In genomic region chr15:83252060-83252459, GRCm38 (mm10) we compare ENCODE assay signal across 8 mouse cellular contexts. TPM values are rescaled to one million over a fixed set of nuclear protein-coding genes. Genes with fewer than 3 reads are reported as not detected.
A peak's percentile ranks its signal among the peaks of the same experiment; 100 is the strongest.
DNase-seq lines count a peak whose midpoint lies in the region; ATAC-seq and TF ChIP-seq lines count a peak whose summit lies in the region.
"Had no signal": no experiment of that assay in that cellular context is flagged by ENCODE, and none has a peak within 500 bp of the region (broad histone marks: within the 10 kb centered on the region; RNA-seq: fewer than 3 reads in every experiment).

No protein-coding gene starts in this region.

- no peak for TF ChIP-seq CTCF in E14TG2a.4 (conservative IDR thresholded peaks at IDR 0.05; ENCODE audit: low read length)

- no peak overlapping the region for H3K9ac ChIP-seq in limb, embryonic 13.5 days

- H3K4me1 ChIP-seq in E14TG2a.4 (replicated peaks; ENCODE audit: low read depth, low read length), result peaks cover 80% of the 10 kb centered on the region
- peaks cover 19% of the 10 kb centered on the region for H3K4me1 ChIP-seq in limb, embryonic 13.5 days

- intact Hi-C loops in heart, postnatal 14 days (cut with DNase I), result loop anchor here (5.0 kb wide), 2 partner anchors 40 to 45 kb away; no protein-coding TSS in a partner anchor

- peak overlapping the region; percentile 95; the same call in 1 of the 2 replicates for H3K4me2 ChIP-seq in limb, embryonic 13.5 days (replicated peaks)

- H3K4me3 ChIP-seq in E14TG2a.4 (replicated peaks; ENCODE audit: low read length), result peak overlapping the region; percentile 96
- H3K4me3 ChIP-seq in limb, embryonic 13.5 days, result peak overlapping the region; percentile 56; the same call in 1 of the 2 replicates

- no peaks in the 10 kb centered on the region for H3K27me3 ChIP-seq in E14TG2a.4 (ENCODE audit: insufficient read depth, low read length)
- peaks cover 45% of the 10 kb centered on the region for H3K27me3 ChIP-seq in limb, embryonic 13.5 days

- DNase-seq in adrenal gland, postnatal 14 days, result peak; percentile 49
- peak; percentile 34 to 42 for DNase-seq in heart, postnatal 14 days
- no peak for DNase-seq in adipocyte (ENCODE audit: low spot score)
- DNase-seq in cerebellum, adult 11-12 months, result no peak
- DNase-seq: thymus, postnatal 14 days had no signal

- no peak overlapping the region for H3K27ac ChIP-seq in limb, embryonic 13.5 days

- 70% methylated on average over 14 of the region's 14 CpGs for WGBS in limb, embryonic 13.5 days

- no peak for ATAC-seq in limb, embryonic 13.5 days (ENCODE audit: low FRiP score, low read depth)
- no peak for ATAC-seq in megakaryocyte progenitor cell, adult 5-6 weeks (replicated peaks; ENCODE audit: poor library complexity)

- no peaks in the 10 kb centered on the region for H3K36me3 ChIP-seq in E14TG2a.4 (ENCODE audit: insufficient read depth, low read length)
- H3K36me3 ChIP-seq in limb, embryonic 13.5 days, result no peaks in the 10 kb centered on the region

- peaks cover 5% of the 10 kb centered on the region; the same call in 1 of the 2 replicates for H3K9me3 ChIP-seq in E14TG2a.4 (ENCODE audit: low read length)
- no peaks in the 10 kb centered on the region; the same call in 1 of the 2 replicates for H3K9me3 ChIP-seq in limb, embryonic 13.5 days

RNA-seq across cellular contexts. Expression of gene A4galt, which starts 0.5 kb away (rescaled TPM):
- total RNA-seq in adrenal gland, postnatal 14 days (2021), result 10.1 and 12.5 TPM in 2 replicates
- total RNA-seq in heart, postnatal 14 days (2021), result 1 to 10 TPM; 4.9 to 5.1 TPM
- 1.0 TPM in 2 replicates for polyA plus RNA-seq in limb, embryonic 13.5 days (2015; fragmentation: Nextera tagmentation; extraction: Ambion mirVana)
- total RNA-seq in megakaryocyte progenitor cell, adult 5-6 weeks (2015), result not detected in 2 replicates
- total RNA-seq in megakaryocyte progenitor cell, adult 5-6 weeks (2017), result not detected in 2 replicates

Comparison
In these comparisons a context has a peak if more than half of its experiments do, and no peak if none do; other contexts are left out.
1. DNase-seq: peak in adrenal gland, postnatal 14 days (single experiment) and heart, postnatal 14 days (2 of 2); none in adipocyte (single experiment) and cerebellum, adult 11-12 months (single experiment).
2. RNA of gene A4galt, which starts 0.5 kb away (total RNA-seq): 10.1 to 12.5 TPM in adrenal gland, postnatal 14 days and 4.9 to 5.1 TPM in heart, postnatal 14 days; not detected in megakaryocyte progenitor cell, adult 5-6 weeks; every median in the first group is over 4 times any median in the second.